Mouse (Mus musculus): ENCODE data around the gene Hrasls5. TPM values are rescaled to one million over a fixed set of nuclear protein-coding genes. Genes with fewer than 3 reads are reported as not detected.

Gene Hrasls5
- polyA plus RNA-seq, 1 experiment from 2014 or later = not detected

DNA sequence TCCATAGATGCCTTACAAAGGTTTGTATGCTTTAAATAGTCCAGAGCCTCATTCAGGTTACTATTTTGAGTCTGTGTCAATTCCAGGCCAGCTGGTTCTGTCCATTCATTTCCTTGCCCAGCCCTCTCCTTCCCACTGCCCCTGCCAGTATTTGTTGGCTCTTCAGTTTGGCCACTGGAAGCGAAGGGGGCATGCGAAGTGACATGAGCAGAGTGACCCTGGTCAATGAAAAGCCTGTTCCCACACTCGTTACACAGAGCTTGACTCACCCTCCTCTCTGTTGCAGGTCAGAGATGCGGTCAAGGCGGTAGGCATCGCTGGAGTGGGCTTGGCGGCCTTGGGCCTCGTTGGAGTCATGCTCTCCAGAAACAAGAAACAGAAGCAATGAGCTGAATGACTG, 27.1 kb upstream of the Hrasls5 start:
- Histone ChIP-seq H3K9me3 (no peaks in the 10 kb centered on the region), H3K9ac (no peak overlapping the region), H3K27me3 (no peaks in the 10 kb centered on the region), H3K27ac (no peak overlapping the region), H3K4me1 (no peaks in the 10 kb centered on the region), H3K4me2 (no peak overlapping the region), H3K36me3 (no peaks in the 10 kb centered on the region), H3K4me3 (no peak overlapping the region)
- no peak for ATAC-seq (ENCODE audit: insufficient number of reproducible peaks, low FRiP score, low TSS enrichment, low read depth)
- 85% methylated on average over 8 of the region's 8 CpGs for WGBS

DNA sequence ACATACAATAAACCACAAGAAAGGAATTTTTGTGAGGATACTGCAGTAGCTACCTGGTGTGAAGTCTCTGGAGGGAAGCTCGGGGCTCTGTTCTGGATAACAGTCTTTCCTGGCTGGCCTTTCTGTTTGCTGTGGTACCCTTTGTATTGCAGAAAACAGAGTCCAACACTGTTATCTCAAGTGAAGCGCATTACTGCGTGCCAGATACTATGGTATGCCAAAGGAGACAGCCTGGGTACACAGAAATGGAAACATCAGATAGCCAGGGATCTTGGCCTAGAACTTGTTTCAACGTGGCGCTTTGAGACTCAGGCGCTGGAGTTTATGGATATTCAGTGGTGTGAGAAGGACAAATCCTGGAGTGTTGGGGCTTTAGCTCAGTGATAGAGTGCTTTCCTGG, 26.6 kb upstream of the Hrasls5 start:
- no peak overlapping the region for H3K9ac ChIP-seq
- H3K4me2 ChIP-seq = no peak overlapping the region
- H3K4me3 ChIP-seq = no peak overlapping the region
- no peaks in the 10 kb centered on the region for H3K9me3 ChIP-seq
- no peaks in the 10 kb centered on the region for H3K4me1 ChIP-seq
- no peaks in the 10 kb centered on the region for H3K27me3 ChIP-seq
- ATAC-seq (ENCODE audit: insufficient number of reproducible peaks, low FRiP score, low TSS enrichment, low read depth) = no peak
- WGBS = 90% methylated on average over 6 of the region's 6 CpGs
- no peak overlapping the region for H3K27ac ChIP-seq
- H3K36me3 ChIP-seq = no peaks in the 10 kb centered on the region

DNA sequence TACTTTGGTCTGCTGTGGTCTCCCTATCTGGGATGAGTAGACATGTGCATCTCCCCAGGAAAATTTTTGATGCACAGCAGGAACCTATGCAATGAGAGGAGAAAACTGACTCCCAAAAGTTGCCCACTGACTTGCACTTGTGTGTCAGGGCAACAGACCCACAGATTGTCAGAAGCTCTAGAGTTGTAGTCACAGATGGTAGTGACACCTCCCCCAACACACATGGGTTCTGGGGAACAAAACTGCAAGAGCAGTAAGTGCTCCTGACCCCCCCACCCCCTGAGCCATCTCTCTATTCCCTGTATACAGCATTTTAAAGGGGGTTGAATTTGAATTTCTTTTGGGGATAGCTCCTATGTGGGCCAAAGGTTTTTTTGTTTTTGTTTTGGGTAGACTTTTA, 21.5 kb upstream of the Hrasls5 start:
- Histone ChIP-seq H3K4me3 (no peak overlapping the region), H3K27me3 (no peaks in the 10 kb centered on the region), H3K27ac (no peak overlapping the region), H3K36me3 (no peaks in the 10 kb centered on the region), H3K9ac (no peak overlapping the region), H3K9me3 (no peaks in the 10 kb centered on the region), H3K4me1 (no peaks in the 10 kb centered on the region), H3K4me2 (no peak overlapping the region)
- ATAC-seq (ENCODE audit: insufficient number of reproducible peaks, low FRiP score, low TSS enrichment, low read depth) = no peak

- Histone ChIP-seq H3K4me3 (no peak overlapping the region), H3K27ac (no peak overlapping the region), H3K4me2 (no peak overlapping the region), H3K36me3 (no peaks in the 10 kb centered on the region), H3K4me1 (no peaks in the 10 kb centered on the region), H3K27me3 (no peaks in the 10 kb centered on the region), H3K9ac (no peak overlapping the region), H3K9me3 (no peaks in the 10 kb centered on the region)
- WGBS = 36% methylated on average over 3 of the region's 3 CpGs
- no peak for ATAC-seq (ENCODE audit: insufficient number of reproducible peaks, low FRiP score, low TSS enrichment, low read depth)
These were observed 20.3 kb upstream of the Hrasls5 start for GRCm38 (mm10) chr19:7592018-7592417.

GRCm38 (mm10) chr19:7595534-7595933, 16.8 kb upstream of the Hrasls5 start:
- H3K4me1 ChIP-seq = no peaks in the 10 kb centered on the region
- no peak overlapping the region for H3K27ac ChIP-seq
- H3K4me3 ChIP-seq = no peak overlapping the region
- ATAC-seq (ENCODE audit: insufficient number of reproducible peaks, low FRiP score, low TSS enrichment, low read depth) = no peak
- no peaks in the 10 kb centered on the region for H3K9me3 ChIP-seq
- no peaks in the 10 kb centered on the region for H3K27me3 ChIP-seq
- WGBS = 16% methylated on average over 2 of the region's 2 CpGs
- H3K36me3 ChIP-seq = no peaks in the 10 kb centered on the region
- H3K9ac ChIP-seq = no peak overlapping the region
- H3K4me2 ChIP-seq = no peak overlapping the region

DNA sequence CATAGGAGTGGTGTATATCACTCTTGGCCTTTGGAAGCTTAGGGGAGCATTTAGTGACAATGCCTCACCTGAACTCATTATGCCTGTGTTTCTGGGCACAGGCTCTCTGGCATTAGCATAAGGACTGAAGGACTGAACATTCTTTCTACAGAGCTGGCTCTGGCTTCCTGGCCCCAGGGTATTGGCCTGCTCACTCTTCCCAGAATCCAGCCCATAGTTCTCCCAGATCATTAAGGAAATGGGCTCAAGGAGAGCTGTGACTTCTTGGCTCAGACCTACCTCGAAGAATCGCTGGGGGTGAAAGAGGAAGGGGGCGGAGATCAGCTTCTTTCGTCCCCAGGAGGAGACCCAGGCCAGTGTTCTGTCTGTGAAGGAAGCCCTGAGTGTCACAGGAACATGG, 13.9 kb upstream of the Hrasls5 start:
- Histone ChIP-seq H3K27me3 (no peaks in the 10 kb centered on the region), H3K9me3 (no peaks in the 10 kb centered on the region)
- 52% methylated on average over 4 of the region's 4 CpGs for WGBS

GRCm38 (mm10) chr19:7601551-7601950, 10.8 kb upstream of the Hrasls5 start:
- Histone ChIP-seq H3K9me3 (no peaks in the 10 kb centered on the region), H3K4me2 (no peak overlapping the region), H3K27ac (no peak overlapping the region), H3K4me1 (peaks cover 14% of the 10 kb centered on the region), H3K27me3 (no peaks in the 10 kb centered on the region), H3K4me3 (no peak overlapping the region), H3K9ac (no peak overlapping the region), H3K36me3 (no peaks in the 10 kb centered on the region)
- 78% methylated on average over 4 of the region's 4 CpGs for WGBS
- ATAC-seq (ENCODE audit: insufficient number of reproducible peaks, low FRiP score, low TSS enrichment, low read depth) = no peak

More for the DNA sequence above, 13.9 kb upstream of the Hrasls5 start:
- Histone ChIP-seq H3K9ac (no peak overlapping the region), H3K4me3 (no peak overlapping the region), H3K4me2 (no peak overlapping the region), H3K27ac (no peak overlapping the region), H3K36me3 (no peaks in the 10 kb centered on the region), H3K4me1 (peaks cover 3% of the 10 kb centered on the region)
- no peak for ATAC-seq (ENCODE audit: insufficient number of reproducible peaks, low FRiP score, low TSS enrichment, low read depth)

- no peak overlapping the region for H3K9ac ChIP-seq
- no peak overlapping the region for H3K4me3 ChIP-seq
- no peaks in the 10 kb centered on the region for H3K36me3 ChIP-seq
- 94% methylated on average over 10 of the region's 10 CpGs for WGBS
- no peak overlapping the region for H3K27ac ChIP-seq
- no peak for ATAC-seq (ENCODE audit: insufficient number of reproducible peaks, low FRiP score, low TSS enrichment, low read depth)
- no peaks in the 10 kb centered on the region for H3K9me3 ChIP-seq
- H3K4me2 ChIP-seq = no peak overlapping the region
- peaks cover 30% of the 10 kb centered on the region for H3K4me1 ChIP-seq
- H3K27me3 ChIP-seq = no peaks in the 10 kb centered on the region
These were observed 8.2 kb upstream of the Hrasls5 start for GRCm38 (mm10) chr19:7604107-7604506.

GRCm38 (mm10) chr19:7605013-7605412, 7.3 kb upstream of the Hrasls5 start:
- Histone ChIP-seq H3K4me2 (no peak overlapping the region), H3K9ac (no peak overlapping the region), H3K27me3 (no peaks in the 10 kb centered on the region), H3K27ac (no peak overlapping the region), H3K4me3 (no peak overlapping the region), H3K36me3 (no peaks in the 10 kb centered on the region), H3K9me3 (no peaks in the 10 kb centered on the region), H3K4me1 (peaks cover 30% of the 10 kb centered on the region)
- no peak for ATAC-seq (ENCODE audit: insufficient number of reproducible peaks, low FRiP score, low TSS enrichment, low read depth)

DNA sequence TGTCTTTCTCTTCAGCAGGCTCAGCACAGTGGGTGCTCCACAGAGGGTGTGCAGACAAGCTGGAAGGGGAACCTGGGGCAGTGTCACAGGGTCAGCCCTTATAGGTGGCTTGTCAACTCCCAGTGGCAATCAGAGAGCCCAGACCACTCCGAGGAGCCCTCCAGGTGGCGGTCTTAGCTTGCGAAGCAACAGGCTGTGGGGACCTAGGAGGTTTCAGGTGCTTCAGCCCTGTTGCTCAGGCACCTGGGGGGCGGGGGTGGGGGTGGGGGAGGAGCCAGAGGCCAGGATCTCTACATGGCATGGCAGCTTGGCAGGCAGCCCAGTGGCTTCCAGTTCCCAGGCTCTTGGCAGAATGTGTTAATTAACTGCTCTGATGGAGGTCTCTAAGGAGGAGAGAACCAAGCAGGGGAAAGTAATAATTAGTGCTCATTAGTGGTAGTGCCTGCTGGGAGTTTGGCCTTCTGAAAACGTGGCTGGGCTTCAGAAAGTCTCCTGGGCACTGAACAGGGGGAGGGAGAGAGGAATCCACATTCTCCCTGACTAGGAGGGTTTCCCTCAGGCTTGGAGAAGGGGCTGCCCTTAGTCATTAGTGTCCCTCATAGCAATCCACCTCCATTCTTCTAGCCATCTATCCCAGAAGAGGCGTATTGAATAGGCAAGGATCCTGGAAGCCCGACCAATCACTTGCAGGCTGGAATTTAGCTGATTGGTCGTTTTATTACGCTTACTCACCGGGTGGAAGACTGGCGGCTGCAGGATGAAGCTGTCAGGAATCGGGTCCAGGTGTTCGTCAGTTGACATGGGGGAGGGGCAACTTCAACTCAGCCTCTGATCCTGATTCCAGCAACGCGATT, 6.2 kb upstream of the Hrasls5 start:
- Histone ChIP-seq H3K27me3 (no peaks in the 10 kb centered on the region), H3K9me3 (no peaks in the 10 kb centered on the region), H3K4me2 (peak overlapping the region; percentile 56), H3K4me1 (peaks cover 27% of the 10 kb centered on the region), H3K4me3 (peak overlapping the region; percentile 29), H3K36me3 (no peaks in the 10 kb centered on the region), H3K27ac (peak overlapping the region; percentile 72), H3K9ac (no peak overlapping the region)
- peak; percentile 48 for ATAC-seq (ENCODE audit: insufficient number of reproducible peaks, low FRiP score, low TSS enrichment, low read depth)
- 4% methylated on average over 15 of the region's 15 CpGs for WGBS

GRCm38 (mm10) chr19:7606801-7607689, 5.3 kb upstream of the Hrasls5 start, which contains the start of gene Lgals12:
TSS of gene Lgals12 (minus strand) at chr19:7607193.
- WGBS = 7% methylated on average over 15 of the region's 15 CpGs
- Histone ChIP-seq H3K4me2 (peak within 1 kb of the TSS; percentile 56), H3K9ac (no peak within 1 kb of the TSS), H3K9me3 (no peaks in the 10 kb centered on the region), H3K4me1 (peaks cover 32% of the 10 kb centered on the region), H3K36me3 (no peaks in the 10 kb centered on the region), H3K27ac (peak within 1 kb of the TSS; percentile 72), H3K27me3 (no peaks in the 10 kb centered on the region), H3K4me3 (peak within 1 kb of the TSS; percentile 29)
- ATAC-seq (ENCODE audit: insufficient number of reproducible peaks, low FRiP score, low TSS enrichment, low read depth) = no peak

- peak overlapping the region; percentile 72 for H3K27ac ChIP-seq
- no peaks in the 10 kb centered on the region for H3K9me3 ChIP-seq
- no peak overlapping the region for H3K9ac ChIP-seq
- H3K4me2 ChIP-seq = no peak overlapping the region
- H3K4me3 ChIP-seq = no peak overlapping the region
- ATAC-seq (ENCODE audit: insufficient number of reproducible peaks, low FRiP score, low TSS enrichment, low read depth) = no peak
- H3K27me3 ChIP-seq = peaks cover 4% of the 10 kb centered on the region; the same call in 1 of the 2 replicates
- H3K4me1 ChIP-seq = peaks cover 39% of the 10 kb centered on the region
- 61% methylated on average over 7 of the region's 7 CpGs for WGBS
- no peaks in the 10 kb centered on the region for H3K36me3 ChIP-seq
These were observed 4.6 kb upstream of the Hrasls5 start for GRCm38 (mm10) chr19:7607690-7608201.
